Mouse (Mus musculus): Measurements from ENCODE around the gene Olfr49. TPM values are rescaled to one million over a fixed set of nuclear protein-coding genes. Genes with fewer than 3 reads are reported as not detected.

Gene Olfr49
- not detected for polyA plus RNA-seq (2014; fragmentation: Illumina TruSeq; extraction: RNeasy Lipid Tissue Mini Kit (QIAGEN cat#74804); ENCODE audit: low read depth, low replicate concordance)

GRCm38 (mm10) chr14:54284839-54285238 is at the start of gene Olfr49:
Gene Olfr49, minus strand, starts transcription at chr14:54284939.

GRCm38 (mm10) chr14:54253741-54254291 is 30.9 kb downstream of the Olfr49 start, which contains the start of the genes Dad1 and Abhd4:
Gene Dad1, minus strand, starts transcription at chr14:54254104.
Gene Abhd4, plus strand, starts transcription at chr14:54254188.

Other genes starting within 250 kb of the Olfr49 start
- gene Dad1, start 30.8 kb downstream of the Olfr49 start, polyA plus RNA-seq (2014; fragmentation: Illumina TruSeq; extraction: RNeasy Lipid Tissue Mini Kit (QIAGEN cat#74804); ENCODE audit: low read depth, low replicate concordance), result 7.5 TPM
- 13.7 TPM for gene Abhd4, start 30.8 kb downstream of the Olfr49 start, polyA plus RNA-seq (2014; fragmentation: Illumina TruSeq; extraction: RNeasy Lipid Tissue Mini Kit (QIAGEN cat#74804); ENCODE audit: low read depth, low replicate concordance)
- gene Oxa1l, start 75.9 kb upstream of the Olfr49 start, polyA plus RNA-seq (2014; fragmentation: Illumina TruSeq; extraction: RNeasy Lipid Tissue Mini Kit (QIAGEN cat#74804); ENCODE audit: low read depth, low replicate concordance), result 15.8 TPM
- 5.1 TPM for gene Slc7a7, start 132.8 kb upstream of the Olfr49 start, polyA plus RNA-seq (2014; fragmentation: Illumina TruSeq; extraction: RNeasy Lipid Tissue Mini Kit (QIAGEN cat#74804); ENCODE audit: low read depth, low replicate concordance)
- 54.2 TPM for gene Mrpl52, start 142.0 kb upstream of the Olfr49 start, polyA plus RNA-seq (2014; fragmentation: Illumina TruSeq; extraction: RNeasy Lipid Tissue Mini Kit (QIAGEN cat#74804); ENCODE audit: low read depth, low replicate concordance)
- 30.0 TPM for gene Mmp14, start 146.7 kb upstream of the Olfr49 start, polyA plus RNA-seq (2014; fragmentation: Illumina TruSeq; extraction: RNeasy Lipid Tissue Mini Kit (QIAGEN cat#74804); ENCODE audit: low read depth, low replicate concordance)
- 6.7 TPM for gene Lrp10, start 179.2 kb upstream of the Olfr49 start, polyA plus RNA-seq (2014; fragmentation: Illumina TruSeq; extraction: RNeasy Lipid Tissue Mini Kit (QIAGEN cat#74804); ENCODE audit: low read depth, low replicate concordance)
- gene Rem2, start 191.2 kb upstream of the Olfr49 start, polyA plus RNA-seq (2014; fragmentation: Illumina TruSeq; extraction: RNeasy Lipid Tissue Mini Kit (QIAGEN cat#74804); ENCODE audit: low read depth, low replicate concordance), result 0.38 TPM
- 37.2 TPM for gene Prmt5, start 232.6 kb upstream of the Olfr49 start, polyA plus RNA-seq (2014; fragmentation: Illumina TruSeq; extraction: RNeasy Lipid Tissue Mini Kit (QIAGEN cat#74804); ENCODE audit: low read depth, low replicate concordance)

All from sigmoid colon, adult 10 weeks (tissue).